Mouse (Mus musculus) heart, postnatal 14 days (tissue): Measurements from ENCODE around the gene 1190005I06Rik. TPM values are rescaled to one million over a fixed set of nuclear protein-coding genes. Genes with fewer than 3 reads are reported as not detected.

Experiments
- DNase-seq, 2 experiments: peaks; one replicate each; pipeline ENCODE4 v3.0.0; 2021 to 2022
- intact Hi-C: fragments of 180-260 bp; cut with DNase I; formaldehyde crosslinking; loops from one replicate; pipeline ENCODE4 v1.15.1; 2025
- total RNA-seq, 2 experiments: library from RNA; stranded (reverse); gene quantifications; 2 replicates each; pipeline ENCODE4 v1.2.3; 2021

1190005I06Rik gene
- total RNA-seq, 2 experiments from 2014 or later: 3.7 to 4.0 TPM

- DNase-seq: peak in 1 of 2 experiments; percentile 53
- intact Hi-C loops: loop anchor here (2.0 kb wide), 1 partner anchor 21 kb away; no protein-coding TSS in a partner anchor
These were observed 85.6 kb downstream of the 1190005I06Rik start for GRCm38 (mm10) chr8:120561539-120562435.

GRCm38 (mm10) chr8:120560535-120560934 is 86.9 kb downstream of the 1190005I06Rik start:
- intact Hi-C loops: loop anchor here (2.0 kb wide), 1 partner anchor 20 kb away; no protein-coding TSS in a partner anchor
- no peak for DNase-seq

GRCm38 (mm10) chr8:120559654-120560053 is 87.8 kb downstream of the 1190005I06Rik start:
- intact Hi-C loops: loop anchor here (2.0 kb wide), 1 partner anchor 19 kb away; no protein-coding TSS in a partner anchor
- no peak for DNase-seq

Other genes starting within 250 kb of the 1190005I06Rik start
- 1 to 10 TPM; 3.2 to 6.4 TPM for gene Gins2, start 58.3 kb downstream of the 1190005I06Rik start, total RNA-seq
- not detected for gene Gm27021, start 20.4 kb upstream of the 1190005I06Rik start, total RNA-seq
- gene Cox4i1, start 20.6 kb upstream of the 1190005I06Rik start, total RNA-seq: 1,000 to 10,000 TPM; 4,230 to 4,270 TPM
- 10 to 100 TPM; 47.7 to 58.4 TPM for gene Emc8, start 20.9 kb upstream of the 1190005I06Rik start, total RNA-seq
- gene Irf8, start 88.7 kb upstream of the 1190005I06Rik start, total RNA-seq: 1 to 10 TPM; 3.9 to 4.3 TPM